Mouse (Mus musculus) myocyte (in vitro differentiated cells): ENCODE measurements around the gene Bud31. TPM values are rescaled to one million over a fixed set of nuclear protein-coding genes. Genes with fewer than 3 reads are reported as not detected.

Experiments used
- H3K27me3 ChIP-seq: one replicate; pipeline ENCODE4 v1.6.1; 2011; ENCODE audit not compliant: control insufficient read depth, insufficient read depth, insufficient read length
- H3K36me3 ChIP-seq: one replicate; pipeline ENCODE4 v1.6.1; 2011; ENCODE audit not compliant: control insufficient read depth, insufficient read depth
- H3K4me2 ChIP-seq: one replicate; pipeline ENCODE4 v1.6.1; 2011; ENCODE audit warnings: low read depth, control low read depth
- H3K4me3 ChIP-seq: one replicate; pipeline ENCODE4 v1.5.1; 2011; ENCODE audit warnings: mild to moderate bottlenecking, control low read depth, moderate library complexity
- H3K79me2 ChIP-seq: one replicate; pipeline ENCODE4 v1.6.1; 2011; ENCODE audit not compliant: control insufficient read depth, insufficient read depth
- H3ac ChIP-seq: one replicate; pipeline ENCODE4 v1.6.1; 2011; ENCODE audit not compliant: control insufficient read depth, insufficient read length
- CEBPB ChIP-seq: IDR thresholded peaks from 2 replicates; pipeline ENCODE4 v1.6.1; 2011; ENCODE audit warnings: mild to moderate bottlenecking, moderate library complexity; ENCODE audit not compliant: poor library complexity, insufficient read depth, severe bottlenecking
- E2F4 ChIP-seq: IDR thresholded peaks from one replicate; pipeline ENCODE4 v1.6.1; 2011; ENCODE audit warnings: mild to moderate bottlenecking, control low read depth, moderate library complexity; ENCODE audit not compliant: insufficient read depth
- MAX ChIP-seq: IDR thresholded peaks from one replicate; pipeline ENCODE4 v1.6.1; 2011; ENCODE audit warnings: low read depth, mild to moderate bottlenecking, control low read depth
- MYOD1 ChIP-seq, 3 experiments: IDR thresholded peaks; one replicate each; pipeline ENCODE4 v1.6.1; 2011; ENCODE audit warnings: control low read depth in 2 of 3, low read depth in 2 of 3, mild to moderate bottlenecking in 2 of 3, moderate library complexity in 1 of 3; ENCODE audit not compliant: insufficient read length in 2 of 3, control insufficient read depth in 1 of 3
- MYOG ChIP-seq, 3 experiments: IDR thresholded peaks; one replicate each; pipeline ENCODE4 v1.6.1; 2011; ENCODE audit warnings: control low read depth in 2 of 3, low read depth in 2 of 3, mild to moderate bottlenecking in 2 of 3; ENCODE audit not compliant: insufficient read length in 2 of 3, control insufficient read depth in 1 of 3, insufficient read depth in 1 of 3
- POLR2A ChIP-seq: IDR thresholded peaks from one replicate; pipeline ENCODE4 v1.6.1; 2011; ENCODE audit warnings: low read depth, mild to moderate bottlenecking, control low read depth, moderate library complexity; ENCODE audit not compliant: insufficient read length
- POLR2AphosphoS2 ChIP-seq: IDR thresholded peaks from one replicate; pipeline ENCODE4 v1.6.1; 2011; ENCODE audit warnings: low read depth, control low read depth; ENCODE audit not compliant: insufficient read length
- REST ChIP-seq: IDR thresholded peaks from one replicate; pipeline ENCODE4 v1.6.1; 2011; ENCODE audit warnings: mild to moderate bottlenecking, control low read depth, moderate library complexity; ENCODE audit not compliant: insufficient read depth, insufficient read length
- SRF ChIP-seq: IDR thresholded peaks from one replicate; pipeline ENCODE4 v1.6.1; 2011; ENCODE audit warnings: low read depth; ENCODE audit not compliant: control insufficient read depth, insufficient read length
- TCF12 ChIP-seq: IDR thresholded peaks from one replicate; pipeline ENCODE4 v1.6.1; 2011; ENCODE audit warnings: mild to moderate bottlenecking, control low read depth; ENCODE audit not compliant: poor library complexity, insufficient read depth, severe bottlenecking
- TCF3 ChIP-seq: IDR thresholded peaks from one replicate; pipeline ENCODE4 v1.6.1; 2011; ENCODE audit warnings: low read depth, control low read depth; ENCODE audit not compliant: insufficient read length
- USF1 ChIP-seq: IDR thresholded peaks from one replicate; pipeline ENCODE4 v1.6.1; 2011; ENCODE audit warnings: low read depth, mild to moderate bottlenecking, control low read depth, moderate library complexity
- polyA plus RNA-seq: library from polyadenylated mRNA; unstranded; fragments of >200 nt; fragmentation: generic; extraction: Trizol; gene quantifications from one replicate; pipeline ENCODE4 v1.2.1, GENCODE M21; 2012; ENCODE audit warnings: missing spikeins

Bud31 gene
- polyA plus RNA-seq, 1 experiment = 130 TPM

DNA sequence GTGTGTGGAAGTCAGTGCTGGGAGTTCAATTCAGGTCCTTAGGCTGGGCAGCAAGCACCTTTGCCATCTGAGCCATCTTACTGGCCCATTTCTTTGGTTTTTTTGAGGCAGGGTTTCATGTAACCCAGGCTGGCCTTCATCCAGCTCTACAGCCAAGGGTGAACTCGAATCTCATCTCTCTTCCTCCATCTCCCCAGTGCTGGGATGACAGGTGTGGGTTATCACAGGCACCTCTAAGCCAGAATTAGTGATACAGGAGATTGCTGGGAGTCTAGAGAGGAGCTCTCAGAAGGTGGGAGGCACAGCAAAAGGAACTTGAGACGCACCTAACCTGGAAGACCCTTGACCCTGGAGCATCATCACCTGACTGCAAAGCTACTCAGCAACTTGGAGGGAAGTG lies 26.7 kb upstream of the Bud31 start:
- TF ChIP-seq SRF = no peak
- TF ChIP-seq MAX = no peak
- TF ChIP-seq USF1 = no peak
- no peak for TF ChIP-seq POLR2A
- no peak for TF ChIP-seq CEBPB
- no peak for TF ChIP-seq E2F4
- no peak for TF ChIP-seq TCF3
- TF ChIP-seq TCF12 = no peak
- TF ChIP-seq MYOD1 (IDR thresholded peaks at IDR 0.05; ENCODE audit: control insufficient read depth in 1 of 3, insufficient read length in 2 of 3, low read depth in 2 of 3) = no peak
- no peak for TF ChIP-seq MYOG (IDR thresholded peaks at IDR 0.05; ENCODE audit: control insufficient read depth in 1 of 3, insufficient read depth in 1 of 3, insufficient read length in 2 of 3, low read depth in 2 of 3)
- TF ChIP-seq POLR2AphosphoS2 = no peak
- Histone ChIP-seq H3ac (no peak overlapping the region), H3K79me2 (peaks cover 35% of the 10 kb centered on the region), H3K4me2 (peak overlapping the region; percentile 69), H3K27me3 (no peaks in the 10 kb centered on the region), H3K4me3 (peak overlapping the region; percentile 84), H3K36me3 (peaks cover 7% of the 10 kb centered on the region)

DNA sequence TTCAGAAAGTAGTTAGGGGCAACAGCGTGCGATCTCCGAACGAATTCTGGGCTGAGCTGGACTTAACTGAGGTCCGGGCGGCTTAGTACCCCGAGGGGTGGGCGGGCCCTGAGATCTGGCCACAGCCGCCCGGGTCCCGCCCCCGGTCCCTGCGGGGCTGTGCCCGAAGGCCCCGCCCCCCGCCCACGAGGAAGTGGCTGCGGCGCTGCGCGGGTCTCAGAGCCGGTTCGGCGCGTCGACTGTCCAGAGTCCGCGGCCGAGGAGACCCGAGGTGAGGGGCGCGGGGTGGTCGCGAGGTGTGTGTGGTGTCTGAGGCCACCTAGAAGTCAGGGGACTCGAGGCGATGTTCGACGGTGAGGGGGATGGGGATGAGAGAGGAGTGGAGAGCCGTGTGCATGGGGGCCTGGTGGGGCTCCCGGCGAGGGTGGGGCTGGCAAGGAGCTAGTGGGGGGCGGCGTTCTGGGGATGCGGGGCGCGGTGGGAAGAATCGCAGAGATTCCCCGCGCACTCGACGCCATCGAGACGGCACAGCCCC lies 26.0 kb upstream of the Bud31 start, which contains the start of gene Arpc1b:
Gene Arpc1b, plus strand, starts transcription at position 145 of the 535 bp plus-strand sequence.
- Histone ChIP-seq H3K36me3 (peaks cover 2% of the 10 kb centered on the region), H3K4me2 (peak within 1 kb of the TSS; percentile 79), H3K79me2 (peaks cover 42% of the 10 kb centered on the region), H3K27me3 (no peaks in the 10 kb centered on the region), H3K4me3 (peak within 1 kb of the TSS; percentile 84), H3ac (peak within 1 kb of the TSS; percentile 24)
- no peak for TF ChIP-seq MYOG (IDR thresholded peaks at IDR 0.05; ENCODE audit: control insufficient read depth in 1 of 3, insufficient read depth in 1 of 3, insufficient read length in 2 of 3, low read depth in 2 of 3)
- peak; percentile 94 for TF ChIP-seq POLR2AphosphoS2
- TF ChIP-seq E2F4 = no peak
- TF ChIP-seq CEBPB = no peak
- no peak for TF ChIP-seq MAX
- no peak for TF ChIP-seq TCF12
- TF ChIP-seq MYOD1 (IDR thresholded peaks at IDR 0.05; ENCODE audit: control insufficient read depth in 1 of 3, insufficient read length in 2 of 3, low read depth in 2 of 3) = no peak
- TF ChIP-seq POLR2A = peak; percentile 99
- no peak for TF ChIP-seq TCF3
- no peak for TF ChIP-seq SRF
- no peak for TF ChIP-seq REST
- TF ChIP-seq USF1 = no peak

DNA sequence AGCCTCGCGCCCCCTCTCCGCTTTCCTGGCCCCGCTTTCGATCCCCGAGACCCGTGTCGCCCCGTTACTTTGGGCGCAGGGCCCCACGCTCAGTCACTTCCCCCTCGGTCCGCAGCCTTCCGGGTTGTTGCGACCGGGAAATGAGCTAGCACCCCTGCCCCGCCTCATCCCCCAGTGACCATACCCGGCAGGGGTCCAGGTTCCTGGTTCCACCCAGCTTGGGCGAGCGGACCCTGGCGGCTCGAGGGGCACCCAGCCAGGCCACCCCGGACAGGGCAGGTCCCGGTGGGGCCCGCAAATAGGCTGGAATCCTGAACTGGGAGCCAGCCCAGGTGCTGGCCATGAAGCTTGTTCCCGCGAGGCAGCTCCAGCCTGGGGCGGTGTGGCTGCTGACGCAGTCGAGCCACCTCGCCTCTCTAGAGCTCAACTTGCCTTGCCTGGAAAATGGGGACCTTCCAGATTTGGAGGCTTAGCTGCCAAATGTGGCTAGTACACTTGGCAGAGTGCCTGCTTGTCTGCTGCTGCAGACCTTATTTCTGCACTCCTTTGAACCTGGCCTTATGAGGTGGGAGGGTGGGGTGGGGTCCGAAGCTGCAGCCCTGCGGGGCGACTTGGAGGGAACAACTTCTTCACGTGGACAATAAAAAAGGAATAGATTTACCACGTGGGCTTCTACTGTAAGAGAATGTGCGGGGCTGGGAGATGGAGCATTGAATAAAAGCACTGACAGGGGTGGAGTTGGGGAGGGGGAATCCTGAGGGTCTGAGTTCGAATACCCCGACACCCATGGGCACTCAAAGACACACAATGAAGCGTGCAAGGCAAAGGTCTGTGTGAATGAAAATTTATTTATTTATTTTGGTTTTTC lies 25.3 kb upstream of the Bud31 start:
- no peaks in the 10 kb centered on the region for H3K36me3 ChIP-seq
- H3K79me2 ChIP-seq = peaks cover 49% of the 10 kb centered on the region
- H3K4me2 ChIP-seq = peak overlapping the region; percentile 79
- no peaks in the 10 kb centered on the region for H3K27me3 ChIP-seq
- TF ChIP-seq MYOD1 (IDR thresholded peaks at IDR 0.05; ENCODE audit: control insufficient read depth in 1 of 3, insufficient read length in 2 of 3, low read depth in 2 of 3) (no peak), TCF3 (no peak), REST (no peak), POLR2AphosphoS2 (no peak), CEBPB (no peak), E2F4 (no peak), USF1 (no peak), POLR2A (no peak), TCF12 (no peak), MYOG (IDR thresholded peaks at IDR 0.05; ENCODE audit: control insufficient read depth in 1 of 3, insufficient read depth in 1 of 3, insufficient read length in 2 of 3, low read depth in 2 of 3) (no peak)
- H3K4me3 ChIP-seq = peak overlapping the region; percentile 84
- peak overlapping the region; percentile 24 for H3ac ChIP-seq

DNA sequence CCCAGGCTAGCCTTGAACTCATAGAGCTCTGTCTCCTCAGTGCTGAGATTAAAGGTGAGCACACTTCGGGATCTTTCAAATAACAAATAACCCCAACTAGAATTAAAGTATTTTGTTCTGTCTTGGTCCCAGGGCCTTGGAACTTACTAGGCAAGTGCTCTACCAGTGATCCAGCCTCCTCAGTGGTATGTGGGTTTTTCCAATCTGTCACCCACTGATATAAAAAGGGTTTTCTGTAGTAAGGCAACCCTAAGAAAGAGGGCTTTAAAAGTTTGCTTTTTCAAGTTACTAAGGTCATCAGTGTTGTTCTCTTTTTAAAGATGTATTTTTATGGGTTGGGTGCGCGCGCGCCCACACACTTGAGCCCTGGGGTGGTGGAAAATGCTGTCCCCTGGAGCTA lies 24.4 kb upstream of the Bud31 start:
- H3K27me3 ChIP-seq = no peaks in the 10 kb centered on the region
- H3ac ChIP-seq = no peak overlapping the region
- H3K79me2 ChIP-seq = peaks cover 58% of the 10 kb centered on the region
- H3K4me2 ChIP-seq = peak overlapping the region; percentile 79
- H3K4me3 ChIP-seq = peak overlapping the region; percentile 84
- no peak for TF ChIP-seq MYOD1 (IDR thresholded peaks at IDR 0.05; ENCODE audit: control insufficient read depth in 1 of 3, insufficient read length in 2 of 3, low read depth in 2 of 3)
- TF ChIP-seq REST = no peak
- H3K36me3 ChIP-seq = no peaks in the 10 kb centered on the region

DNA sequence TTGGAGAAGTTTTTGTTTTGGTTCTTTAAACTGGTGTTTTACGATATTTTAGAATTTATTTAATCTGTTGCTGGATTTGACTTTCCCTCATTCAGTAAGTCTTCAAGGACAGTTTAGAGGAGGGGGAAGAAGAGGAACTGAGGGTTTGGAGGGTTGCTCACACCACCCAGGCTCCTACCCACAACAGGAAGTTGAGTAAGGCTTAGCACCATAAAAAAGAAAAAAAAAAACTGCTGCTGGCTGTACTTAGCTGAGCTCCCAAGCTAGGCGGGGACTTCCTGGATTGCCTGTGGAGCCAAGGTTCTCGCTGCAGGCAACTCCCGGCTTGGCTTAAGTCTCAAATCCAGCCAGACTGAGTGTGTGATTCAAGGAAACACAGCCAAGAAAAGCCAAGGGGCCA lies 23.8 kb upstream of the Bud31 start:
- Histone ChIP-seq H3K4me3 (peak overlapping the region; percentile 84), H3K4me2 (peak overlapping the region; percentile 79), H3K27me3 (no peaks in the 10 kb centered on the region), H3ac (no peak overlapping the region), H3K36me3 (no peaks in the 10 kb centered on the region), H3K79me2 (peaks cover 64% of the 10 kb centered on the region)
- TF ChIP-seq CEBPB (peak; percentile 48; the same call in 1 of the 2 replicates), E2F4 (no peak), POLR2A (no peak), MYOD1 (IDR thresholded peaks at IDR 0.05; ENCODE audit: control insufficient read depth in 1 of 3, insufficient read length in 2 of 3, low read depth in 2 of 3) (no peak)
